Mouse (Mus musculus): Measurements from ENCODE around the gene 4932438H23Rik. TPM values are rescaled to one million over a fixed set of nuclear protein-coding genes. Genes with fewer than 3 reads are reported as not detected.
A peak's percentile ranks its signal among the peaks of the same experiment; 100 is the strongest.

The 4932438H23Rik gene
- polyA plus RNA-seq, 1 experiment from 2014 or later: 0.69 TPM

DNA sequence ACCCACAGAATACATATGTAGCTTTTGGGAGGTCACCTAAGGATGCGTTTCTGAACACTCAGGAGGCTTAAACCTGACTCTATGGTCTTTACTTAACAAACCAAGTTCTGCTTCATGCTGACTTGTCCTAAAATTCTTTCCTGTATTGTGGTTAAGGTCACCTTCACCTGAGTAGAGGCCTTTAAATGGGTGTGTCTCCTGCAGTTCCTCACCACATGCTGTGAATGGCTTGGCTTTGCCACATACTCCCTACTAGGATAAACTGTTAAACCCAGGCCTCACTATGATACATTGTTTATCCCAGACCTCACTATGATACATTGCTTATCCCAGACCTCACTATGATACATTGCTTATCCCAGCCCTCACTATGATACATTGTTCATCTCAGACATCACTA lies 22.7 kb downstream of the 4932438H23Rik start:
- no peak for ATAC-seq (ENCODE audit: low FRiP score, low read depth)
- 94% methylated on average over 1 of the region's 1 CpGs for WGBS
- 0 out of 2 replicates have a peak, but pooled peaks cover 3% of the 10 kb centered on the region for H3K27me3 ChIP-seq
- H3K9me3 ChIP-seq: no peaks in the 10 kb centered on the region
- H3K4me1 ChIP-seq (replicated peaks): peaks cover 8% of the 10 kb centered on the region
- no peak overlapping the region for H3K4me2 ChIP-seq
- H3K4me3 ChIP-seq: no peak overlapping the region
- no peak overlapping the region for H3K9ac ChIP-seq
- no peak overlapping the region for H3K27ac ChIP-seq (replicated peaks)
- no peaks in the 10 kb centered on the region for H3K36me3 ChIP-seq

DNA sequence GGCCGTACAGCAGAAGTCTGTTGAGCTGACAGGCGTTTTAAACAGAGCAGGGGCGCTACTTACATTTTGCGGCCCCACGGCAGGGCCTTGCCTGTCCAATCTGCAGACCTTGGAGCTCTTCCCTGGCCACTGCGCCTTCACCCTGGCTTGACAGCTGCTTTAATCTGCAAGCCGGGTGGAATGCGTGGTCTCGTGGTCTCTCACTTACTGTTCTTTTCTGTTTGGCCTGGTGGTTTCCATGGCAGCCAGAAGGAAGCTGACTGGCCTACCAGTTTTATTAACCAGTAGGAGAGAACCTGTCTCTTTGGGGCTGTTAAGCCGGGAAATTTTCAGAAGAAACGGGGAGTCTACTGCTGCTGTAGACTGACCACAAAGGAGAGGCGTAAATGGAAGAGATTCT lies 26.0 kb downstream of the 4932438H23Rik start:
- H3K9ac ChIP-seq: no peak overlapping the region
- H3K27ac ChIP-seq (replicated peaks): no peak overlapping the region
- 0 out of 2 replicates have a peak, but pooled peaks cover 3% of the 10 kb centered on the region for H3K27me3 ChIP-seq
- WGBS: 22% methylated on average over 12 of the region's 12 CpGs
- H3K4me1 ChIP-seq (replicated peaks): peaks cover 8% of the 10 kb centered on the region
- no peak for ATAC-seq (ENCODE audit: low FRiP score, low read depth)
- no peaks in the 10 kb centered on the region for H3K9me3 ChIP-seq
- H3K4me2 ChIP-seq: peak overlapping the region; percentile 25
- peak overlapping the region; percentile 3; the same call in 1 of the 2 replicates for H3K4me3 ChIP-seq
- H3K36me3 ChIP-seq: no peaks in the 10 kb centered on the region

DNA sequence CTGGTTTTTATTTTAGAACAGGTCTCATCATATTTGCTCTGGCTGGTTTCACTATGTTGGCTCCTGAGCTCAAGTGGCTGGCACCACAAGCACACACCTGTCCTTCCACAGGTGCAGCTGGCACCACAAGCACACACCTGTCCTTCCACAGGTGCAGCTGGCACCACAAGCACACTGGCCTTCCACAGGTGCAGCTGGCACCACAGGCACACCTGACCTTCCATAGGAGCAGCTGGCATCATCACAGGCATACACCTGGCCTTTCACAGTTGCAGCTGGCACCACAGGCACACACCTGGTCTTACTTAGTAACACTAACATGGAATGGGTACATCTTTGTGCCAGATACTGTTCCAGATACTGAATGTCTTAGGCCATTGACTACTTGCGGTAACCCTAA lies 27.8 kb downstream of the 4932438H23Rik start:
- WGBS: 98% methylated on average over 1 of the region's 1 CpGs
- Histone ChIP-seq H3K4me1 (replicated peaks) (peaks cover 8% of the 10 kb centered on the region), H3K4me2 (no peak overlapping the region), H3K36me3 (no peaks in the 10 kb centered on the region), H3K27ac (replicated peaks) (no peak overlapping the region), H3K4me3 (no peak overlapping the region), H3K9ac (no peak overlapping the region), H3K27me3 (0 out of 2 replicates have a peak, but pooled peaks cover 3% of the 10 kb centered on the region), H3K9me3 (no peaks in the 10 kb centered on the region)
- no peak for ATAC-seq (ENCODE audit: low FRiP score, low read depth)

DNA sequence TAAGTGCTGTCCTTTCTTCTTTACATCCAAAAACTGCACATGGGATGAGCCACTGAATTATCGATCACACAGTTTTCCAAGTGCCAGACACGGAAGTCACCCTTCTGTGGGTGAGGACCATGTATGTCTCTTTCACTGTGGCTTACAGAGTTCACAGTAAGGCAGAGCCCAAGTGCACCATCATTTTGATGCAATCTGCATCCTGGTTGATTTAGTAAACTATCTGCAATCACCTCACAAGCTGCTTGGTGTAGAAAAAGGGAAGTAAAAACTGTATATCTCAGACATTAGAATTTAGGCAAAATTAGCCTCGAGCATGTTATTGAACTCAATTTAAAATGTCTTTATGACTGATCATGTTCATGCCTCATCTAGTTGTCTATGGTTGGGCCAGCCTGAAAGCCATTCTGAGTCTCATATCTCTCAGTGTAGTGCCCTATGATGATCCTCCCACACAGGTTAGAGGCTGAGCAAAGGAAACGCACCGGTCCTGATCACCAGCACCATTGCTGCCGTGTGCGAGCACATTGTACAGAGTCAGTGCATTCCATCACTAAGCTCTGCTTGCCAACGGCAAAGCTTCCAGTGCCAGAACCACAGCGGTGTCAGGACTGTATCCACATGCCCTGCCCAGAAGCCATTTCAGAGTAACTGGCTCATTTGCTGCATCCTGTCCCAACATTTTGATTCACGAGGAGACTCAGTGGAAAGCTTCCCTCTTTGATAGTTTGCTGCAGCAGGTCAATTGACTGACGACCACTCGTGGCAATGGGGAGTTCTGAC lies 30.1 kb downstream of the 4932438H23Rik start:
- Histone ChIP-seq H3K9ac (no peak overlapping the region), H3K27me3 (no peaks in the 10 kb centered on the region), H3K36me3 (no peaks in the 10 kb centered on the region), H3K4me2 (no peak overlapping the region), H3K4me1 (replicated peaks) (peaks cover 8% of the 10 kb centered on the region), H3K27ac (replicated peaks) (no peak overlapping the region), H3K4me3 (no peak overlapping the region), H3K9me3 (no peaks in the 10 kb centered on the region)
- WGBS: 87% methylated on average over 12 of the region's 12 CpGs
- ATAC-seq (ENCODE audit: low FRiP score, low read depth): no peak

DNA sequence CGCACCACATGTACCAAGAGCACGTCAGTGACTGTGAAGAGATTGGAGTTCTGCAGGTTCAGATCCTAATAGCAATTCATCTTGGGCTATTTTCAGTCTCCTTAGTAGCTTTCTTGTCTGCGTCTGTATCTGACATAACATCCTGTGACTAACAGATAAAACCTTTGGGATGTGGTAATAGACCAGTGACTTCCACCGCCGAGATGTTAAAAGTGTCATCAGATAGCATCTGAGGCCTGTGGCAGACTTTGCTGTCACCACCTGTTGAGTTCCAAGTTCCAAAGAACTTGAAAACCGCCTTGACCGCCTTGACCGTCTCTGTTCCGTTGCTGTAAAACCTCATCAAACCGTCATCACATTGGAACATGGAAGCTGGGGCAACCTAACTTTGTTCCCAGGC lies 31.1 kb downstream of the 4932438H23Rik start:
- Histone ChIP-seq H3K27ac (replicated peaks) (no peak overlapping the region), H3K4me1 (replicated peaks) (peaks cover 4% of the 10 kb centered on the region), H3K4me3 (no peak overlapping the region), H3K9me3 (no peaks in the 10 kb centered on the region), H3K4me2 (no peak overlapping the region), H3K27me3 (no peaks in the 10 kb centered on the region), H3K36me3 (no peaks in the 10 kb centered on the region), H3K9ac (no peak overlapping the region)
- ATAC-seq (ENCODE audit: low FRiP score, low read depth): no peak
- 95% methylated on average over 10 of the region's 10 CpGs for WGBS

DNA sequence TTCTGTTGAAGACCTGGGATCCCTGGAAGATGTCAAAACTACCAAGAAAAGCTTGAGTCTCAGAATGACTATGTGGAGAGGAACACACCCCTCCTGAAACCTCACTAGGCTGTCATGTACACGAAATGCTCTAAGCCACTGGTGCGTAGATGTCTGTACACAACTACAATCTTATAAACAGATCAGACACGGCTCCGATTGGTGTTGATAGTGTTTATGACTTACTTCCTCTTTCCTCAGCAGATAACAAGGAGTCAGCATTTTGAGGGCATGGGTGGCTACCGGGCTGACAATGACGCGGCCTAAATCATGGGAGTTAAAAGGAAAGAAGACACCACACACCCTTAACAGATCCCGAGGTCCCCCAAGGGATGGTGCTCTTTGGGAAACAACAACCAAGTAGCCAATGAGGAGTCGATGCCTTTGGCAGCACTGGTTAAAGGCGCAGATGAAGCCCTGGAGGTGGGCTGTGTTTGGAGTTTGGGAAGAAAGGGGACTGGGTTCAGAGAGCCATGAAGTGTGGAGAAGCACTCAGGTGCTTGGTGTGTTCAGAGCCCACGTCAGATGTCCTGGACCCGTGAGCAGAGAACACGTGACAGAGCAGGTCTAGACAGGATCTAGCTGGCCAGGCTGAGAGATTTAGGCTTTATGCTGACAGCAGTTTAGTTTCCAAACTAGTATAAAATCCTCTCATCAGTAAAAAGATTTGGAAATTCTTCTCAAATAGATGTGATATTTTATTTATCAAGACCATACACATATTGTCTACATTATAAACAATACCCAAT lies 33.2 kb downstream of the 4932438H23Rik start:
- Histone ChIP-seq H3K4me1 (replicated peaks) (no peaks in the 10 kb centered on the region), H3K27me3 (0 out of 2 replicates have a peak, but pooled peaks cover 2% of the 10 kb centered on the region), H3K9ac (no peak overlapping the region), H3K4me3 (no peak overlapping the region), H3K27ac (replicated peaks) (no peak overlapping the region), H3K4me2 (no peak overlapping the region), H3K9me3 (no peaks in the 10 kb centered on the region), H3K36me3 (no peaks in the 10 kb centered on the region)
- no peak for ATAC-seq (ENCODE audit: low FRiP score, low read depth)
- 89% methylated on average over 13 of the region's 13 CpGs for WGBS

DNA sequence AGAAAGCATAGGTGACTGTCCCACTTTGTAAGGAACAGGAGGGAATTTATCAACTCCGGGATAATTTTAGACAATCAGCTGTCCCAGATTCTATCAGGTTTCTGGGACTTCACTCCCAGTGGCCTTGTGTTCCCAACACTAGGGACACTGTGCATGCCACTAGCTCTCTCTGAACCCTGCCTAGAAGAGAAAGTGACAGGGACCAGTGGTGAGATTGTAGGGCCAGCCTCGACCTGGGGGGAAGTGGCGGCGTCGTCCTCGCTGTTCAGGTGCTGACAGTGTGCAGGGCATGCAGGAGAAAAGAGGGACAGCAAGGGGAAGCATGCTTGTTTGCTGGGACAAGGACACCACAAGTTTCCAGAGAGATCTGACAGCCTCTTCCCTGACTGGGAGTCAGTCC lies 37.2 kb downstream of the 4932438H23Rik start:
- H3K4me2 ChIP-seq: no peak overlapping the region
- H3K9me3 ChIP-seq: no peaks in the 10 kb centered on the region
- H3K27ac ChIP-seq (replicated peaks): no peak overlapping the region
- WGBS: 73% methylated on average over 6 of the region's 6 CpGs
- no peaks in the 10 kb centered on the region for H3K36me3 ChIP-seq
- no peak overlapping the region for H3K9ac ChIP-seq
- H3K27me3 ChIP-seq: 0 out of 2 replicates have a peak, but pooled peaks cover 2% of the 10 kb centered on the region
- no peak overlapping the region for H3K4me3 ChIP-seq
- H3K4me1 ChIP-seq (replicated peaks): no peaks in the 10 kb centered on the region
- ATAC-seq (ENCODE audit: low FRiP score, low read depth): no peak

DNA sequence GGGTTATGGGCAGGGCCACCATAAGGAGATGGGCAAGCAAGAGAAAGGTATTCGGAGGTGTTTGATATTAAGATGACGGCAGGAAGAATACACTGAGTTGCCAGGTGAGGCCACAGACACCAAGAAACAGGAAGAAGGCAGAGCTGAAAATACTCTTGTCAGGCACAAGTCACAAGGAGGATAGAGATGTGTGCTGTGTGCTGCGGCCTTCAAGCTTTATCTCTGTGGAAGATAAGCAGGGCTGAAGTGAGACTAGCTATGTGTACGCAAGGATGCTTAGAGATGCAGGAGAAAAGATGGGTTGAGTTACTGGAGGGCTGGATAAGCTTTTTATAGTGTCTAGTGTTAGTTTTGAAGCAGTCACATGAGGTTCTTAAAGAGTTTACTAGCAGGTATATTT lies 37.7 kb downstream of the 4932438H23Rik start:
- no peak for ATAC-seq (ENCODE audit: low FRiP score, low read depth)
- 93% methylated on average over 4 of the region's 4 CpGs for WGBS

DNA sequence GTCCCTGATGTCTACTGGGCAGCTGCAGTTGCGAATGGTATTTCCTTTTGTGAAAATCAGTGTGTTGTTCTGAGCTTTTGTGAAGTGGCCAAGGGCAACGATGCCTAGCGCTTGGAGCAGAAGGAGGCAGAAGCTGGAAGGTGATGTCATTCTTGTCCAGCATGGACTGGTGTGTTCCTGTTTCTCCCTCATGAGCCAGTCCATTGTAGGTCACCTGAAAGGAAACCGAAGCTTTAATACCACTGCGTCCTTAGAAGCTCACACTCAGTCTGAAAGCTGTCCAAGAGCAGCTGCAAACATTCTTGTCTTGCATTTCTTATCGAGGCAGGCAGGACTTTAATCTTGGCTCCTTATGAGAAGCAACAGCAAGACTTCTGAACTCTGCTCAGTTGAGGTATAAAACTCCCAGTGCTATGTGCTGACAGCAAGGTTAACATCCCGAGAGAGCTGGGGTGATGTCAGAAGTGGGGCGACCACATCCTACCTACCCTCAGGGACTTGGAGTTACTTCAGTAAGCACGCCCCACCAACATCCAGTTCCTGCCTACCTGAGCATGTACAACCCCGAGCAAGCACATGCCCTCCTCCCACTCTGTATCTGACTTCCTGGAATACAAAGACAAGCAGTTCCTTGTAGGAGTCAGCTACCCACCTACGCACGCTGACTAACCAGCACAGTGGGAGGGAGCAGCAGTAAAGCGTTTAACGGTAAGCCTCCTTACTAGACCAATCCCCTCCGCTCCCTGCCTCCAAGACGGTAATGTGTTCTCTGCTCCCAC lies 38.7 kb downstream of the 4932438H23Rik start:
- WGBS: 61% methylated on average over 16 of the region's 16 CpGs
- Histone ChIP-seq H3K9me3 (no peaks in the 10 kb centered on the region), H3K27me3 (0 out of 2 replicates have a peak, but pooled peaks cover 2% of the 10 kb centered on the region), H3K4me1 (replicated peaks) (no peaks in the 10 kb centered on the region), H3K4me3 (no peak overlapping the region), H3K9ac (no peak overlapping the region), H3K27ac (replicated peaks) (no peak overlapping the region), H3K36me3 (no peaks in the 10 kb centered on the region), H3K4me2 (no peak overlapping the region)
- ATAC-seq (ENCODE audit: low FRiP score, low read depth): no peak

More for the DNA sequence above, 37.7 kb downstream of the 4932438H23Rik start:
- H3K4me1 ChIP-seq (replicated peaks): no peaks in the 10 kb centered on the region
- no peak overlapping the region for H3K9ac ChIP-seq
- no peak overlapping the region for H3K27ac ChIP-seq (replicated peaks)
- no peaks in the 10 kb centered on the region for H3K9me3 ChIP-seq
- H3K4me3 ChIP-seq: no peak overlapping the region
- H3K4me2 ChIP-seq: no peak overlapping the region
- H3K36me3 ChIP-seq: no peaks in the 10 kb centered on the region
- 0 out of 2 replicates have a peak, but pooled peaks cover 2% of the 10 kb centered on the region for H3K27me3 ChIP-seq

DNA sequence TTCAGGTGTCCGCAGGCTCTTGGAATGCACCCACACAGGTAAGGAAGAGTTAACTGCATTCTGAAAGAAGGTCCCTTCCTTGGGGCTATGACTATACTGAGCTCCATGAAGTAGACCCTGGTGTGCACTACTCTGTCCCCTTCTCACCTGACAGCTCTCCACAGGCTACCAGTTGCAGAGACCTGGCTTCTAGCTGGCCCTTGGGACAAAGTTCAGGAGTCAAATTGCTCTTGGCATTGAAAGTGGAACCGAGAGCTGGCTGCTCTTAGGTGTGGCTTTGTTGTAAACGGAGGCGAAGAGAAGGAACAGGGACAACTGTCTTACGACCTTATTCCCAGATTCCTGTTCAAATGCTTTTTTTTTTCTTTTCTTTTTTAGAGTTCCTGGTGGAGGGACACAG lies 39.8 kb downstream of the 4932438H23Rik start:
- H3K27me3 ChIP-seq: 0 out of 2 replicates have a peak, but pooled peaks cover 2% of the 10 kb centered on the region
- ATAC-seq (ENCODE audit: low FRiP score, low read depth): no peak

DNA sequence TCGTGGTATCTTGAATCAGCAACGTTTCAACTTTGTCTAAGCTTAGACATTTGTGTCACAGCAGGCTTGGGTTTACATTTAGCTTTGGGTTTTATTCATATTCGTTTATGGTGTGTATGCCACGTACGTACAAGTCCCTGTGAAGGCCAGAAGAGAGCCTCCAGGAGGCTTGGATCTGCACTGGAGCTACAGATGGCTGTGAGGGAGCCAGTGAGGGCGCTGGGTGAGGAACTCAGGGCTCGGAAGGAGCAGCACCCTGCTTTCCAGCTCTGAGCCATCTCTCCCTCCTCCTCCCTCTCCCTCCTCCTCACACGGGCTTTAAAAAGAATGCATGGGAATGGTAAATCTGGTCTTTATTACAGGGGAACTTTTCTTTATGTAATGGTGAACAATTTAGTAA lies 41.3 kb downstream of the 4932438H23Rik start:
- no peak for ATAC-seq (ENCODE audit: low FRiP score, low read depth)
- H3K36me3 ChIP-seq: no peaks in the 10 kb centered on the region
- WGBS: 51% methylated on average over 8 of the region's 8 CpGs

More for the DNA sequence above, 39.8 kb downstream of the 4932438H23Rik start:
- no peak overlapping the region for H3K4me2 ChIP-seq
- no peaks in the 10 kb centered on the region for H3K4me1 ChIP-seq (replicated peaks)
- no peaks in the 10 kb centered on the region for H3K9me3 ChIP-seq
- no peaks in the 10 kb centered on the region for H3K36me3 ChIP-seq
- H3K4me3 ChIP-seq: no peak overlapping the region
- 87% methylated on average over 5 of the region's 5 CpGs for WGBS
- no peak overlapping the region for H3K27ac ChIP-seq (replicated peaks)
- no peak overlapping the region for H3K9ac ChIP-seq

More for the DNA sequence above, 41.3 kb downstream of the 4932438H23Rik start:
- no peak overlapping the region for H3K9ac ChIP-seq
- H3K27me3 ChIP-seq: 0 out of 2 replicates have a peak, but pooled peaks cover 2% of the 10 kb centered on the region
- H3K4me3 ChIP-seq: no peak overlapping the region
- H3K4me2 ChIP-seq: no peak overlapping the region
- no peaks in the 10 kb centered on the region for H3K4me1 ChIP-seq (replicated peaks)
- H3K27ac ChIP-seq (replicated peaks): no peak overlapping the region
- H3K9me3 ChIP-seq: no peaks in the 10 kb centered on the region
